Mouse (Mus musculus): ENCODE data around the gene A930002H24Rik. TPM values are rescaled to one million over a fixed set of nuclear protein-coding genes. Genes with fewer than 3 reads are reported as not detected.
"Not testable (repeated sequence)": the region's sequence is repeated elsewhere in the genome, so short reads cannot be mapped to it uniquely, and the experiment has no call there.

A930002H24Rik gene
- not detected for total RNA-seq (2021)
- long read RNA-seq, experiment 1, partial matches to known transcripts, result 0 of 1 reads
- long read RNA-seq, experiment 1, other reads (novel, unspliced or antisense), result 0 of 1 reads
- long read RNA-seq, experiment 2, result 0 reads

DNA sequence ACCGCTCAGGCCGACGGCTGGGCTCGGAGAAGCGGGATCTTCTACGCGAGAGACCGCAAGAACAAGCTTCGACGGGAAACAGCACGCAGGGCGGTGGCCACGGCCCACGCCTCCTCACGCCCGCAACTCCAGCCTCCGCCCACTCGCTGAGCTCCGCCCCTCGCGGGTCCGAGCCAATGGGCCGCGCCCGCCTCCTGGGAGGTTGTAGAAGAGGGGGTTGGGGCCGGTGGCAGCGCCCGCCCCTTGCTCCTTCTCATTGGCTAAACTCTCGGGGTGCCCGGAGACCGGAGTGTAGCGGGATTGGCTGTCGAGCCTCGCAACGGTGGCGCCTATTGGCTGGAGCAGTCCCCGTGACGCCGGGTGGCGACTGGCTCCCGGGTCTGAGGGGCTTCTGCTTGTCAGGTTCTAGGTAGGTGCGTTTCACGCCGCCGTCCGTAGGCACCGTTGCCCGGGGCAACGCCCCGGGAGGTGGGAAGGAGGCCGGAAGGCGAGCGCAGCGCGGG is at the start of gene A930002H24Rik:
TSS of gene A930002H24Rik (minus strand) at position 145 of the 503 bp plus-strand sequence.
- DNase-seq, result peak; percentile 99

DNA sequence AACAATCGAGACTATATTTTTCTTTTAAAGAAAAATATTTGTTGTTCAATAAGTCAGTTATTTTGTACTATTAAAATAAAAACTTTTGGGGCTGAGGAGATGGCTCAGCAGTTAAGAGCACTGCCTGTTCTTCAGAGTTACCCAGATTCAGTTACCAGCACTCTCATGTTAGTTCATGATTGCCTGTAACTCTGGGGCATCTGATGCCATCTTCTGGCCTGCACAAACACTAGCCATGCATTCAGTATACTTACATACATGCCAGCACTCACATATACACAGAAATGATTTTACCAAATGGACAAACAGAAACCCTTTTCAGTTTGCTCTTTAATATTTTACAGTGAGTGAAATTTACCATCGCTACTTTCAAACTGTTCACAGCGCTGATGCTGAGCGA is 45.7 kb upstream of the A930002H24Rik start:
- DNase-seq, result no peak

DNA sequence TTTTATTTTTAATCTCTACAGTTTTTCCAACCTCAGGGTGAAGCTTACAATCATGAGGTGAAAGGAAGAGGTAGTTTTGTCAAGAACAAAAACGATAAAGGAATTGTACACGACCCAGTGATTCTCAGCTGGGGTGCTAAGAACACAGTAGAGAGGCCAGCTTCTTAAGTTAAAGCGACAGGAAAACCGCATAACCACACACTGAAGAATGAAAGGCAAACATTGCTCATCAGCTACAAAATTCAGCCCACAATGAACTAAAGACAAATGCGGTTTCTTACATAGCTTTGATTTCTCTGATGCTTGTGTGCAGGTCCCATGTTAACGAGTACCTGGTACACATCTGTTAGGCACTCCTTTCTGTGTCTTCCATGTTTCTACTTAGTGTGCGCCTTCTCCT is 33.5 kb upstream of the A930002H24Rik start:
- DNase-seq, result no peak

DNA sequence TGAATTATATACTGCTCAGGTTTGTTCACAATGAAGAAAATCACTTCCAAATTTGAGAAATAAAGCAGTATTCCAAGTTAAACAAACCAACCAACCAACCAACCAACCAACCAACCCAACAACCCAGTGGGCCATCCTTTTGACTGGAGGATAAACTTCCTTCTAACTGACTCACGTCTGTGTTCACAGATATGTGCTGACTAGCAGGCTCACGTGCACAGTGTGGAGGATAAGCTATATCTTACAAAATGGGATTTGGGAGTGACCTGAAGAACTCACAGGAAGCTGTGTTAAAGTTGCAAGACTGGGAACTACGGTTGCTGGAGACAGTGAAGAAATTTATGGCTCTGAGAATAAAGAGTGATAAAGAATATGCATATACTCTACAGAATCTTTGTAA is 32.2 kb upstream of the A930002H24Rik start:
- DNase-seq, result no peak

DNA sequence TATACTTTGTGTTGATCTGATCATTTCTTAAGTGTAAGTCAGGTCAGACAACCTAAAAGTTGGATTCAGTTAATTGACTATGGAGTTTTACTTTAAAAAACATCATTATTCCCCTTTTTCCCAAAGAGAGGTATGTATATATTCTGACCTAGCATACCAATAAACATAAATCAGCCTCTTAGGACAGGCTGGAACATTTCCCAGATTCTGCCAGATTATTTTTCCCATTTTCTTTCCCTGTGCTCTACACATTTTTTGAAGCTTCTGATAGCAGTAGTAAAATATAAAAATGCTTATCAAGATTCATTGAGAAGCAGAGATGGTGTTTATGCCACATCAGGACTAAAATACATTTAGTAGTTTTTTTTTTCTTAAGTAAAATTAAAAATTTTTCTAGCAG is 27.0 kb upstream of the A930002H24Rik start:
- DNase-seq, result no peak

DNA sequence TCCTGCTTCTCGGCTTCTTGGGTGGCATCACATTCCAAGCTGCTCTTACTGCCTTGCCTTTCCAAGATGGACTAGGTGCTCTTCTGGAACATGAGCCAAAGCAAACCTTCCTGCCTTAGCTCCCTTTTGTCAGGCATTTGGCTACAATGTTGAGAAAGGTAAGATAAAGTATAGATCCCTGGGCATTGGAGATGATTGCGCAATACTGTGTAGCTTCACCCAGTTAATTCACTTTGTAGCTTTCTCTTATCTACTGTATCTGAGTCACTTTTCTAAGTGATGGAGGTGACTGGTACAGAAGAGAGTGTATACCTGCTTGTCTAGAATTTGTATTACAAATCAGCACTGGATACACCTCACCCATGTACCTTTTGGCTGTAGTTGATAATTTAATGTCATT is 23.4 kb upstream of the A930002H24Rik start:
- no peak for DNase-seq

DNA sequence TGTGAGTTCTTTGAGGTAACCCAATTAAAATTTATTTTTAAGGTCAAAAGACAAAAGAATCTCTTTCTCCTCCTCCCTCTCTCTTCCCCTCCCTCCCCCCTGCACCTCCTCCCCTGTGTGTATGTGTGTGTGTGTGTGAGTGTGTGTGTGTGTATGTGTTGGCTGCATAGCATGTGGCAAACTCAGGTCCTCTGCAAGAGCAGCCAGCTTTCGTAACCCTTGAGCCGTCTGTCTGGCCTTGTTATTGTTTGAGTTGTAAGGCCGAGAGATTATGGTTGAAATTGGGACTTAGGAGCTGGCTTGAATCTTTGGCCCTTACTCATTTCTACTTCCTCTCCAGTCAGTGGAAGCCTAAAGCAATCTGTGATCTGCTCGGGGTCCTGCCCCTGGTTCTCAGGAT is 16.4 kb upstream of the A930002H24Rik start:
- no peak for DNase-seq

DNA sequence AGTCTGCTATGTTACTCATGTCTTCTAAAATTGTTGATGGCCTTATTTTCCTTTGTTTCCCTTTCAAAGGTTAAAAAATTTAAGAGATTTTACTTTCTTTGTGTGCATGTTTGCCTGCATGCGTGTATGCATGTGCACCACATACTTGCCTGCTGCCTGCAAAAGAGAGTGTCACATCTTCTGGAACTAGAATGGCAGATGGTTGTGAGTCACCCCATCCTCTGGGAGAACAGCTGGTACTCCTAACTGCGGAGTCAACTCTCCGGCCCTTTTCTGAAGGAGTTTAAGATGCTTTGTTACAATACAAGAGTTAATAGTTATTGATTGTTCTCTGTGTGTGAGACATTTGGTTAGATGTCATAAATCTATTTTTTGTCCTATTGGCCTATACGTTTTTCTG is 15.3 kb upstream of the A930002H24Rik start:
- DNase-seq, result peak; percentile 23

DNA sequence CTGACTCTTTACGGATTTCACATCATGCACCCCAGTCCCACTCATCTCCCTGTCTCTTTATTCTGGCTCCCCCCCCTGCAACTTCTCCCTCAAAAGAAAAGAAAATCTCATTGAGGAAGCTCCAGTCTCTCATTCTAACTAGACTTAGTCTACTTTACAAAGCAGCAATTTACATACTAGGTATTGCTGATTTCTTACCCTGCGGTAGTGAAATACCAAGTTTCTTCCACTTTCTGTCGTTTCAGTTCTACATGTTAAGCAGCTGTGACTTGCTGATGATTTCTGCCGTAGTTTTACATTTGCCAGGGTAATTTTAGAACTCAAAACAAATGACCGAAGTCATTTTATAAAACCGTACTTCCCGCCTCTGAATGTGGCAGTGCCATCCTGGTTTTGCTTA is 8.2 kb upstream of the A930002H24Rik start:
- DNase-seq, result no peak

DNA sequence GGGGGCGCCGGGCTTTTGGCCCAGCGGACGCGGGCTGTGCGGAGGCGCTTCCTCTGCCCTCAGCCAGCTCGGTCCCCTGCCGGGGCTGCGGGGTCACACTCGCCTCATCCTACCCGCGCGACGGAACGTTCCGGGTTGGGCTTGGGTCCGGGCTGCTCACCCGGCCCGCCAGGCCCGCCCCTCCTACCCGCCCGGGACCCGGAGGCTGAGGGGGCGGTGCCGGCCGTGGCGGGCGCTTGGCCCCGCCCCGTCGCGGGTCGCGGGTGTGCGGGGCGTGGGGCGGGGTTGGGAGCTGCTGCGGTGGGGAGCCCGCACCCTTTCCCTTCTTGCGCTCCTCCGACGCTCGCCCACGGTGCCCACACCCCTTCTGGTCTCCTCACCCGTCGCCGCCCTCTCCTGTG is 580 bp upstream of the A930002H24Rik start:
- DNase-seq, result no peak

DNA sequence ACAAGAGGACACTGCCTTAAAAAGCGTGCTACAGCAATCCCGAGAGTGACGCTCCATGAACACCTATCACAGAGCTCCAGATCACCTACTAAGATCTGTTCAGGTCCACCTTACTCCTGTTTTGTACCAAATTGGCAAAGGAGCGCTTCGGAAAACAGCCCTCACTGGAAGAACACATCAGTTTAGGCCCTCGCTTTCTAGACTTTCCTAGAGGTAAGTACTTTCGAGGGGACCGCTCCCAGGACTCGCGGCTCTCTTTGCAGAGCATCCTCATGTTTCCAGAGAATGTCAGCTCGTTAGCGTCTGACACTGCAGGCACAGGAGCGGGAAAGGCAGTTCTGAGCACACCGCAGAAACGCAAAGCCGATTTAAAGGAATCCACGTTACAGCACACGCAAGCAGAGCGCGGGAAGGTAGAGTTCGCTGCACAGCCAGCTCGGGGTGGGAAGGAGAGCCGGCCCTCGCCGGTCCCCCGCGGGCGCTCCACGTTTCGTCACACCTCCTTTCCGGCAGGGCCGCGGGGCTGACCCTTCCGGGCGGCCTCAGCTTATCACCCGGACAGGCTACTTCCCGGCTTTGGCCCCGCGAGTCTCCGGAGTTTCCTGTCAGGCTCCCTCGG is 470 bp downstream of the A930002H24Rik start, which contains the start of gene Fer:
TSS of gene Fer (plus strand) at position 51 of the 619 bp plus-strand sequence.
- DNase-seq, result no peak

DNA sequence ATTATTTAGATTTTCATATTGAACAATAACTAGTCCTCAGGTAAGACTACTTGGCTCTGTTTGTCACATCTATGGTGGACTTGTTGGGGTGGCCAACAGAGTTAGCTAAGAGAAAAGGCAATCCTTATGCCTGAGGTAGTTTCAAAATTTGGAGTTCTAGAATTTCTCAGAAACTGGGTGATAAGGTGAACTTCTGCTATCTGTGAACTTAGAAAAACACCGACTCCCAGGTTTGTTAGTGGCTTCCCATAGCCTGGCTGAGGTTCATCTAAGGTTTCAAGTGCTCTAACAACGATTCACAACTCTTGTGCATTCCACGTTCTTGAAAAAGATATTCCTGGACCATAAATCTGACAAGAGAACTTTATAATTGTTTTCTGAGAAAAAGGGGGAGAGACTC is 1.2 kb downstream of the A930002H24Rik start:
- DNase-seq, result no peak

DNA sequence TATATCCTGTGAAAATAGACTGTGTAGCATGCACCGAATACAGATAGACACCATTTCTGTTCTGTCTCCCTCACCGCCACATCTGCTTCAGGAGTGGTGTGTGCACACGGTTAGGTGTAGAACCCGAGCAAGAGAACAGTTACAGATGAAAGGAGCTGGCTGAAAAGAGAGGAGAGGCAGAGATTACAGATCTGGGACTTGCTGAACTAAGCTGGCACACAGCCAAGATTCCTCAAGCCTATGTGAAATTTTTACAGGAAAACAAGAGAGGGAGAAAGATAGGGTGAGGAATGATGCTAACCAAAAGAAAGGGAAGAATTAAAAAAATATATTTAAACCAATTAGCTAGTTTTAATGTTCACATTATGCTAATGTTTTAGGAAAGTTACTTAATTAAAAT is 2.6 kb downstream of the A930002H24Rik start:
- DNase-seq, result no peak

DNA sequence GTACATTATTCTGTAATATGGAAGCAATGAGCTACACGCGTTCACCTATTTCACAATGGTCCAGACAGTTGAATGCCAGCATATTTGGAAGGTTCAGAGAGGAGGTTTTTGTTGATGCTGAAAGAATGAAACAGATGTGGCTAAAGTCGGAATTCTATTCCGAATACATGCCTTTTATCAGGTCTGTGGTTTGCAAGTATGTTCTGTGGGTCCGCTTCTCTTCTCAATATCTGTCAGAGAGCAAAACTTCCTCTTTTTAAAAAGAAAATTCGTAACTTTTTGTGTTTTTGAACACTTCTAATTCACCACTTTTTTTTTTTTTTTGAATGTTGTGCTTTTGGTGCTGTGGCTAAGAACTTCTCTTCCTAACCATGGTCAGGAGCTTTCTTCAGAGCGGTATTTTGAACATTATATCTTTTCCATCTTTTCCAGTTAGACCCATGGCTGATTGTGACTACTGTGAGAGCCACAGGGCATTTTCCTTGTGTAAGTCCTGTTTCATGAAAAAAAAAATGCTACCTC is 6.5 kb downstream of the A930002H24Rik start:
- no peak for DNase-seq

DNA sequence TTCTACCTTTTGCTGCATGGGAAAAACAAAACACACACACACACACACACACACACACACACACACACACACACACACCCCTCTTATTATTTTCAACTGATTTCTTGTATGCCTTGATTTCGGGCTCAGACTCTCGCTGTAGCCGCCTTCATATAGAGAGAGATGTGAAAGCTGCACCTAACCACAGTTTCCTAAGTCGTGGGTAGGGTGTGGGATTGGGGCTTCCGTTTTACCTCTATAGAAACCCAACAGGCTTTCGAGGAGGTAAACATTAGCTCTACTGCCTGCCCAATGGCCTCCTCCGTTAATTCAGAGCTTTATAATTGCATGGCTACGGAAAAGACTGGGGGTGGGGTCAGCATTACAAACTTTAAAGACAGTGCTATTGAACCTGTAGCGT is 13.6 kb downstream of the A930002H24Rik start:
- DNase-seq, result no peak

DNA sequence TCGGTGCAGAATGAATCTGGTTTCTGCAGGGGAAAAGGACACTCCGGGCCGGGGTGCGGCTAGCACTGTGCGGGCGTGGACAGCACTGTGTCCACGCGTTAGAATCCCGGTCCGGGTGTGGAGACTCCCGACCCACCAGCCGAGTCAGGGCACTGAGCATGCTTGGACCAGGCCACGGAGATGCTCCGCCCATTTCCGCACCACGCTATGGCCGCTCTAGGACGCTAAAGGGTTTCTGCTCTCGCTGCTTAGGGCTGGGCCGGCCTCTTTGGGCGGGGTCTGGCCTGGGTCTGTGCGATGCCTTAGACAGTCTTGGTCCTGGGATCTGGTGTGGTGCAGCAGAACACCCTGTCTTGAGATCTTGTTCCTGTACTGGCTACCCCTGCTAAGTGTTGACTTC is 14.0 kb downstream of the A930002H24Rik start:
- peak; percentile 87 for DNase-seq

DNA sequence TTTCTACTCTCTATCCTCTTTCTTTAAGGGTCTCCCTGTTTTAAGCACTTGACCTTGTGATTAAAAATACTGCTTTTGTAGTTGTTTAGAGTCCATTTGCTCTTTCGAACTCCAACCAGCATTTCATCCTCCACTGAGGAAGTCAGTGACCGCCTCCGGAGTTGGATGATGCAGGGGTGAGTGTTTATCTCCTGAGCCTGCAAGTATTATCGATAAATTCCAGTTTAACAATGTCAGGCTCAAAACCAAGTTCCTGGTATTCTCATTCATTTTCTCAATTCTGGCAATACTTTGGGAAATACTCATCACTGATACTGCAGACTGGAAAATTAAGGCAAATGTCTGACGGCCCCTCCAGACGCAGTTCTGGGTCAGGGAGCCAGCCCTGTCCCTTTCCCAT is 14.4 kb downstream of the A930002H24Rik start:
- no peak for DNase-seq

DNA sequence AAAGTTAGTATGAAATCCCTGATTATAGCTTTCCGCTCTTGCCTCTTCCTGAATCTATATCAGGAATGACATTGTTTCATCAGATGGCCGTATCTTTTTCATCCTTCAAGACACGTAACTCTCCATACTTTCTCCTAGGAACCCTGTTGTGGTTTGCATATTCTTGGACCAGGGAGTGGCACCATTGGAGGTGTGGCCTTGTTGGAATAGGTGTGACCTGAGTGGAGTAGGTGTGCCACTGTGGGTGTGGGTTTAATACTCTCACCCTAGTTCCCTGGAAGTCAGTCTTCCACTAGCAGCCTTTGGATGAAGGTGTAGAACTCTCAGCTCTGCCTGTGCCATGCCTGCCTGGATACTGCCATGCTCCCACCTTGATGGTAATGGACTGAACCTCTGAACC is 17.8 kb downstream of the A930002H24Rik start:
- DNase-seq, result not testable (repeated sequence)

DNA sequence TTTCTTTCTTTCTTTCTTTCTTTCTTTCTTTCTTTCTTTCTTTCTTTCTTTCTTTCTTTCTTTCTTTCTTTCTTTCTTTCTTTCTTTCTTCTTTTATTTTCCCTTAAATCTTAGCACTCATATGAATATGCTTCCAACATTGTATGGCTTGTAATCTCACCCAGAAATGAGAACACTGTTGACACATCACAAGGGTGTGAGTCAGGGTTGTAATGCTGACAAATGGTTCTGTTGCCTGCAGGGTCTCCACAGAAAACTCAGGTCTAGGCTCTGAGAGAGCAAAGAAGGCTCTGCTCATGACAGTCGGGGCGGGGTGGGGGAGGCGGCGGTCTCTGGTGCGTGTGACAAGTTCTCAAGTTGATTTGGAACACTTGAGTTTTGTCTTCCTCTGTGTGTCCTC is 18.7 kb downstream of the A930002H24Rik start:
- DNase-seq, result no peak

DNA sequence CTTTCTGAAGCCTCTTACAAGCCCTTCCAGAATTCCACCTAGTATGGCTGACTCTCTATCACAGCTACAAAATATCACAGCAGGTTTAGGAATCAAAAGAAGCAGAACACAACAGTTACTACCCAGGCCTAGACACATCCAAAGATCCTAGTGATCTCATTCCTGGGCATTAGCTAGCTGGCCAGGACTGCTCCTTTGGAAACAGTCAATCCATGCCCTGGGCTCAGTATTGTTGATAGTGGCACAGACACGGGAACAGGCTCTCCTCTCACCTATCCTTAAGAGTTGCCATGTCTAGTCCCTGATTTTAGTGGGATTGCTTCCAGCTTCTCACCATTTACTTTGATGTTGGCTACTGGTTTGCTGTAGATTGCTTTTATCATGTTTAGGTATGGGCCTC is 21.4 kb downstream of the A930002H24Rik start:
- DNase-seq, result no peak

DNA sequence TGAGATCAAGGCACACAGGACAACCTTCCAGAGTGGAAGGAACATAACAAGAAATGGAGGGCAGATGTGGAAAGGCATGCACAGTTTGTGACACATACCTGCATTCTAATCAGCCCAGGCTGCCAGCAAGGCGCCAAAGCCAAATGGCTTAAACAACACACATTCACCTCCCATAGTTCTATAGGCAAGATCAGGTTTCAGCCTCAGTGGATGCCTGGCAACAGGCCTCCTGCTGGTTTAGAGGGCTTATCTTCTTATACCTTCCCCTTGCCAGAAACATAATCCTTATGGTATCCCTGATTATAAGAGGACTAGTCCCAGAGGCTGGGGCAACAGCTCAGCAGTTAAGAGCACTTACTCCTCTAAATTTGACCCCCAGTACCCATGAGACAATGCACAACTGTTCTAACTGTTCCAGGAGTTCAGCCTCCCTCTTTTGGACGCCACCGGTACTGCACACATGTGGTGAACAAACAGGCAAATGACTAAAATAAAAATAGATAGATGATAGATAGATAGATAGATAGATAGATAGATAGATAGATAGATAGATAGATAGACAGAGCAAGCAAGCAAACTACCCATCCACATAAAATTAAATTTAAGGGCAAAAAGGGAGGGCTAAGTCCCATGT is 23.8 kb downstream of the A930002H24Rik start:
- DNase-seq, result no peak

DNA sequence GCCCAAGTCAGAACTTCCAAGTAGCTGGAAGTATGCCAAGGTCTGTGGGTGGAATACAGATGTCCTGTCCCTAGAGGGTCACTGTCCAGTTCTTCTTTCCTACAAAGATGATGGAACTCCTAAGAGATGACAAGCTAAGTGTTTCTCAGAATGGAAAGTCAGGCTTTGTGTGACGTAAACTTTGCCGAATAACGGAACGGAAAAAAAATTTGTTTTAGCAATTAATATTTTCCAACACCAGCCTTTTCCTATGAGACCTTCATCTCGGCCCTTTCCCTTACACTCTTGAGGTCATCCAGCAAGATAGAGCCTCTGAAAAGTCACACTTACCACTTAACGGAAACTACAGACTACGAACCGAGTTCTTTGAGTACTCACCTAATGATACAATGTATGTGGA is 25.4 kb downstream of the A930002H24Rik start:
- DNase-seq, result no peak

DNA sequence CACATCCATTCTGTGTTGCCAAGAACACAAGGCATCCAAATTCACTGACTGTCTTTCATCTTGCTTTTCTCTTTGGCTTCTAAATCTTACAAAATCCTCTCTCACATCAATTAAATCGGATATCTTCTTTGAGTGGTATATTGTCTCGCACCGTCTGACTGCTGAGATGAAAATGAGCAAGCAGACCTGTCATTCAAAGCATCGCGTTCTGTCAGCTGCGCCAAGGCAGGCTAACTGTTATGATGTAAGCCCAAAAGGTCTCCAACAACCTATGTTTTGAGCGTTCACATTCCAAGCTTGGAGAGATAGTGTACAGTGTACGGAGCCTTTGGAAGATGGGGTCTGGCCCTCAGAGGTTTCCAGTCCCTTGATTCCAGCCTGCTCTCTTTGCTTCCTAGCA is 26.9 kb downstream of the A930002H24Rik start:
- DNase-seq, result no peak

DNA sequence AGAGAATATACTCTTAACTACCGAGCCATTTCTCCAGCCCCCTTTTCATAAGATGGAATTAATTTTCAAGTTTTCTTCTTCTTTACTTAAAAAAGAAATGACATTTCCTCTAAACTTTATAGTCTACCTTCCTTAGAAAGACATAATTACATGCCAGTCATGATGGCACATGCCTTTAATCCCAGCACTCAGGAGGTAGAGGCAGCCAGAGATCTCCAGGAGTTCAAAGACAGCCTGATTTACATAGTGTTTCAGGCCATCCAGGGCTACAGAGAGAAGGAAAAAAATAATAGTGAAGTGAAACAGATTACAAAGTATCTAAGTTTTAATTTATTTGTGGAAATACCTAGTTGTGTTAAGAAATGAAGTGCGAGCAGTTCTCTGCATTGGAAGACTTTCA is 27.4 kb downstream of the A930002H24Rik start:
- no peak for DNase-seq

Measured in gastrocnemius, postnatal 25 days (tissue).